Mouse (Mus musculus) WW6 (cell line): ENCODE measurements at regions not wholly inside any gene's neighbourhood (a gene's known extent, or its start where the extent isn't known, plus 50 kb on each side); places are given as distances from the start of the nearest gene placed in this dataset.
A peak's percentile ranks its signal among the peaks of the same experiment; 100 is the strongest.

Experiments used
- DNase-seq: peaks from one replicate; pipeline ENCODE4 v3.0.0-alpha.2; 2013; ENCODE audit warnings: low read depth, low spot score

- DNase-seq = no peak
These were observed 95.0 kb upstream of the Sox5 start for GRCm38 (mm10) chr6:144876758-144877157.

GRCm38 (mm10) chr6:144875862-144876261 lies 94.1 kb upstream of the Sox5 start:
- peak; percentile 47 for DNase-seq

GRCm38 (mm10) chr6:144874251-144874650 lies 92.5 kb upstream of the Sox5 start:
- no peak for DNase-seq

- no peak for DNase-seq
These were observed 89.2 kb upstream of the Sox5 start for GRCm38 (mm10) chr6:144870949-144871348.

GRCm38 (mm10) chr6:144867333-144867732 lies 85.6 kb upstream of the Sox5 start:
- no peak for DNase-seq

- no peak for DNase-seq
These were observed 82.2 kb upstream of the Sox5 start for GRCm38 (mm10) chr6:144864026-144864425.

- DNase-seq = no peak
These were observed 81.7 kb upstream of the Sox5 start for GRCm38 (mm10) chr6:144863430-144863994.

- DNase-seq = no peak
These were observed 59.7 kb upstream of the Sox5 start for GRCm38 (mm10) chr6:144841510-144841909.

- no peak for DNase-seq
These were observed 57.6 kb upstream of the Sox5 start for GRCm38 (mm10) chr6:144839383-144839782.

- no peak for DNase-seq
These were observed 52.8 kb upstream of the Sox5 start for GRCm38 (mm10) chr6:144834323-144835183.
